Mouse (Mus musculus) neural tube, embryonic 12.5 days (tissue): ENCODE measurements around the gene Cpne5. TPM values are rescaled to one million over a fixed set of nuclear protein-coding genes. Genes with fewer than 3 reads are reported as not detected.

ENCODE experiments used
- ATAC-seq: fragments of 200-750 bp; cut with Nextera tagmentation; 2 replicates; pipeline ENCODE4 v1.8.0; 2017; ENCODE audit warnings: low read depth, mild to moderate bottlenecking, moderate TSS enrichment, moderate library complexity; ENCODE audit not compliant: low FRiP score
- H3K27ac ChIP-seq: fragments of 300-500 bp; sonication (generic); 2 replicates; pipeline ENCODE4 v1.5.1; 2016
- H3K27me3 ChIP-seq: fragments of 300-500 bp; sonication (generic); replicated peaks from 2 replicates; pipeline ENCODE4 v1.6.1; 2016; ENCODE audit warnings: mild to moderate bottlenecking
- H3K36me3 ChIP-seq: fragments of 300-500 bp; sonication (generic); 2 replicates; pipeline ENCODE4 v1.6.1; 2016; ENCODE audit warnings: mild to moderate bottlenecking
- H3K4me1 ChIP-seq: fragments of 300-500 bp; sonication (generic); 2 replicates; pipeline ENCODE4 v1.6.1; 2016
- H3K4me2 ChIP-seq: fragments of 300-500 bp; sonication (generic); replicated peaks from 2 replicates; pipeline ENCODE4 v1.6.1; 2016; ENCODE audit warnings: mild to moderate bottlenecking
- H3K4me3 ChIP-seq: fragments of 300-500 bp; sonication (generic); 2 replicates; pipeline ENCODE4 v1.5.1; 2016
- H3K9ac ChIP-seq: fragments of 300-500 bp; sonication (generic); 2 replicates; pipeline ENCODE4 v1.6.1; 2016; ENCODE audit warnings: mild to moderate bottlenecking
- H3K9me3 ChIP-seq: fragments of 300-500 bp; sonication (generic); 2 replicates; pipeline ENCODE4 v1.6.1; 2016; ENCODE audit warnings: mild to moderate bottlenecking
- WGBS: fragments of 180-500 bp; shearing (Covaris S2); methylation state at CpG from one replicate; pipeline ENCODE4 v1.1.7; 2016; 5-methylcytosine and 5-hydroxymethylcytosine counted together
- polyA plus RNA-seq: library from polyadenylated mRNA; unstranded; fragments of >200 nt; fragmentation: Nextera tagmentation; extraction: Ambion mirVana; gene quantifications from 2 replicates; pipeline ENCODE4 v1.2.1, GENCODE M21; 2016

Cpne5 gene
- polyA plus RNA-seq, 1 experiment from 2014 or later: 7.0 TPM

GRCm38 (mm10) chr17:29195579-29195978, 42.4 kb downstream of the Cpne5 start:
- no peaks in the 10 kb centered on the region for H3K9me3 ChIP-seq
- H3K4me1 ChIP-seq: peaks cover 8% of the 10 kb centered on the region
- no peak overlapping the region for H3K4me2 ChIP-seq
- no peak overlapping the region for H3K27ac ChIP-seq
- no peak overlapping the region for H3K9ac ChIP-seq
- WGBS: 22% methylated on average over 4 of the region's 4 CpGs
- no peak for ATAC-seq
- H3K36me3 ChIP-seq: no peaks in the 10 kb centered on the region
- no peaks in the 10 kb centered on the region for H3K27me3 ChIP-seq
- no peak overlapping the region for H3K4me3 ChIP-seq

- Histone ChIP-seq H3K27me3 (no peaks in the 10 kb centered on the region), H3K4me2 (peak overlapping the region; percentile 39), H3K4me3 (no peak overlapping the region), H3K27ac (no peak overlapping the region), H3K9ac (no peak overlapping the region), H3K36me3 (no peaks in the 10 kb centered on the region), H3K9me3 (no peaks in the 10 kb centered on the region), H3K4me1 (peaks cover 31% of the 10 kb centered on the region)
- 8% methylated on average over 12 of the region's 12 CpGs for WGBS
- ATAC-seq: 0 out of 2 replicates have a peak, but pooled peaks have one; percentile 29
These were observed 49.0 kb downstream of the Cpne5 start for GRCm38 (mm10) chr17:29188989-29189388.

- Histone ChIP-seq H3K4me3 (no peak overlapping the region), H3K36me3 (no peaks in the 10 kb centered on the region), H3K4me1 (peaks cover 31% of the 10 kb centered on the region), H3K27ac (no peak overlapping the region), H3K9ac (no peak overlapping the region), H3K9me3 (no peaks in the 10 kb centered on the region), H3K27me3 (no peaks in the 10 kb centered on the region), H3K4me2 (no peak overlapping the region)
- no peak for ATAC-seq
- WGBS: 16% methylated on average over 10 of the region's 10 CpGs
These were observed 50.7 kb downstream of the Cpne5 start for GRCm38 (mm10) chr17:29186989-29187859.

GRCm38 (mm10) chr17:29185376-29186046, 52.5 kb downstream of the Cpne5 start:
- no peak overlapping the region for H3K9ac ChIP-seq
- ATAC-seq: no peak
- no peaks in the 10 kb centered on the region for H3K9me3 ChIP-seq
- WGBS: 50% methylated on average over 7 of the region's 7 CpGs
- no peaks in the 10 kb centered on the region for H3K27me3 ChIP-seq
- peaks cover 31% of the 10 kb centered on the region for H3K4me1 ChIP-seq
- no peak overlapping the region for H3K4me2 ChIP-seq
- H3K36me3 ChIP-seq: no peaks in the 10 kb centered on the region
- H3K4me3 ChIP-seq: no peak overlapping the region
- H3K27ac ChIP-seq: no peak overlapping the region

GRCm38 (mm10) chr17:29183162-29183561, 54.8 kb downstream of the Cpne5 start:
- H3K9ac ChIP-seq: no peak overlapping the region
- H3K4me3 ChIP-seq: no peak overlapping the region
- no peak for ATAC-seq
- H3K36me3 ChIP-seq: no peaks in the 10 kb centered on the region
- H3K27me3 ChIP-seq: no peaks in the 10 kb centered on the region
- WGBS: 69% methylated on average over 11 of the region's 11 CpGs
- H3K27ac ChIP-seq: no peak overlapping the region
- no peak overlapping the region for H3K4me2 ChIP-seq
- H3K4me1 ChIP-seq: peaks cover 25% of the 10 kb centered on the region
- no peaks in the 10 kb centered on the region for H3K9me3 ChIP-seq

- H3K9me3 ChIP-seq: no peaks in the 10 kb centered on the region
- H3K9ac ChIP-seq: no peak overlapping the region
- H3K27me3 ChIP-seq: no peaks in the 10 kb centered on the region
- peaks cover 15% of the 10 kb centered on the region for H3K4me1 ChIP-seq
- H3K27ac ChIP-seq: no peak overlapping the region
- H3K36me3 ChIP-seq: no peaks in the 10 kb centered on the region
- H3K4me3 ChIP-seq: no peak overlapping the region
- no peak for ATAC-seq
- no peak overlapping the region for H3K4me2 ChIP-seq
- WGBS: 88% methylated on average over 5 of the region's 5 CpGs
These were observed 56.2 kb downstream of the Cpne5 start for GRCm38 (mm10) chr17:29181751-29182150.

- Histone ChIP-seq H3K9ac (no peak overlapping the region), H3K27ac (no peak overlapping the region), H3K27me3 (no peaks in the 10 kb centered on the region), H3K4me2 (no peak overlapping the region), H3K4me1 (peaks cover 16% of the 10 kb centered on the region), H3K36me3 (no peaks in the 10 kb centered on the region), H3K9me3 (no peaks in the 10 kb centered on the region), H3K4me3 (no peak overlapping the region)
- 89% methylated on average over 4 of the region's 4 CpGs for WGBS
- no peak for ATAC-seq
These were observed 57.4 kb downstream of the Cpne5 start for GRCm38 (mm10) chr17:29180406-29181127.

GRCm38 (mm10) chr17:29179917-29180316, 58.0 kb downstream of the Cpne5 start:
- H3K36me3 ChIP-seq: no peaks in the 10 kb centered on the region
- no peak for ATAC-seq
- no peak overlapping the region for H3K9ac ChIP-seq
- no peak overlapping the region for H3K4me3 ChIP-seq
- 87% methylated on average over 6 of the region's 6 CpGs for WGBS
- H3K4me1 ChIP-seq: peaks cover 12% of the 10 kb centered on the region
- H3K4me2 ChIP-seq: no peak overlapping the region
- no peaks in the 10 kb centered on the region for H3K9me3 ChIP-seq
- no peak overlapping the region for H3K27ac ChIP-seq
- no peaks in the 10 kb centered on the region for H3K27me3 ChIP-seq

GRCm38 (mm10) chr17:29178503-29179059, 59.4 kb downstream of the Cpne5 start:
- Histone ChIP-seq H3K27ac (no peak overlapping the region), H3K36me3 (no peaks in the 10 kb centered on the region), H3K27me3 (no peaks in the 10 kb centered on the region), H3K4me1 (peaks cover 12% of the 10 kb centered on the region), H3K9me3 (no peaks in the 10 kb centered on the region), H3K4me2 (no peak overlapping the region), H3K4me3 (no peak overlapping the region), H3K9ac (no peak overlapping the region)
- ATAC-seq: no peak
- WGBS: 66% methylated on average over 9 of the region's 9 CpGs

- H3K4me2 ChIP-seq: peak overlapping the region; percentile 27; the same call in 1 of the 2 replicates
- H3K9me3 ChIP-seq: no peaks in the 10 kb centered on the region
- no peak overlapping the region for H3K27ac ChIP-seq
- peaks cover 12% of the 10 kb centered on the region for H3K4me1 ChIP-seq
- no peaks in the 10 kb centered on the region for H3K36me3 ChIP-seq
- WGBS: 21% methylated on average over 9 of the region's 9 CpGs
- H3K4me3 ChIP-seq: no peak overlapping the region
- H3K27me3 ChIP-seq: no peaks in the 10 kb centered on the region
- ATAC-seq: no peak
- no peak overlapping the region for H3K9ac ChIP-seq
These were observed 61.3 kb downstream of the Cpne5 start for GRCm38 (mm10) chr17:29176391-29177267.

- Histone ChIP-seq H3K9me3 (no peaks in the 10 kb centered on the region), H3K4me2 (no peak overlapping the region), H3K9ac (no peak overlapping the region), H3K27ac (no peak overlapping the region), H3K27me3 (no peaks in the 10 kb centered on the region), H3K36me3 (no peaks in the 10 kb centered on the region), H3K4me1 (peaks cover 12% of the 10 kb centered on the region), H3K4me3 (no peak overlapping the region)
- WGBS: 69% methylated on average over 3 of the region's 3 CpGs
- no peak for ATAC-seq
These were observed 62.3 kb downstream of the Cpne5 start for GRCm38 (mm10) chr17:29175693-29176092.
